11 mouse cellular contexts compared by ENCODE assay signal in the genomic region with DNA sequence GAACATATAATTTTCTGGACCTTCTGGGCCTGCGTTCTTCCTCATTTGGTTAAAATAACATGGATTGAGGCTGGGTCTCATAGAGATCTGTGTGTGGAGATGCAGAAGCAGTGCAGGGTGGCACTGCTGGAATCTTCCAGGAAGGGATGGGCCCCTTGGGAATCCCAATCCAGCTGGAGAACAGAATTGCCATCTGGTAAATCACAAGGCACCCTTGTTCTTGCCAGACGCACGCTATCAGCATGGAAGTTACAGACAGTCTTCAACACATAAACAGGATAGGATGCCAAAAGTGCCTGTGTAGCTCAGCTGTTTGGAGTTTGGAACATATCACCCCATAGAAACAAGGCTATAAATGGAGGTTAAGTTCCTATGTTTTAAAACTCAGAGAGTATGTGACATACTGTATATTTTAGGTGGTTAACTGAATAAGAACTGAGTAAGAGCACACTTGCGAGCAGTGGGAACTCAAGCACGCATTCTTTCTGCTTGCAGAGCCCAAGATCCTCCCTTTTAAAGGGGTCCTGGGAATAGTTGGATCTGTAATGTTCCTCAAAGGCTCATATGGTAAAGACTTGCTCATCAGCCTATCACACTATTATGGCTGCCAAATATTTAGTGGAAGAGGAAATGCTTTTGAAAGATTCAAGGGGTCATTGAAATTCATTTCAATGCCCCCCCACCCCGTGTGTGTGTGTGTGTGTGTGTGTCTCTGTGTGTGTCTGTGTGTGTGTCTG.
DNase-seq lines count a peak whose midpoint lies in the region; ATAC-seq lines count a peak whose summit lies in the region.
"Had no signal": no experiment of that assay in that cellular context is flagged by ENCODE, and none has a peak within 500 bp of the region (broad histone marks: within the 10 kb centered on the region; RNA-seq: fewer than 3 reads in every experiment).

No protein-coding gene starts in this region.

- H3K36me3 ChIP-seq in lung, embryonic 15.5 days, result no peaks in the 10 kb centered on the region
- H3K36me3 ChIP-seq in kidney, embryonic 16.5 days (ENCODE audit: insufficient read depth, low read length), result no peaks in the 10 kb centered on the region
- H3K36me3 ChIP-seq: midbrain, embryonic 13.5 days had no signal

- no peaks in the 10 kb centered on the region for H3K9me3 ChIP-seq in lung, embryonic 15.5 days
- no peaks in the 10 kb centered on the region for H3K9me3 ChIP-seq in kidney, embryonic 16.5 days (ENCODE audit: low read length)
- H3K9me3 ChIP-seq: midbrain, embryonic 13.5 days had no signal

- peak; percentile 90 for ATAC-seq in lung, embryonic 15.5 days (ENCODE audit: borderline replicate concordance, extremely low read depth, low FRiP score, low TSS enrichment)
- no peak for ATAC-seq in kidney, embryonic 16.5 days (ENCODE audit: low FRiP score, low TSS enrichment)
- ATAC-seq: midbrain, embryonic 13.5 days had no signal

- peak; percentile 1 for DNase-seq in embryo, embryonic 11 days
- no peak for DNase-seq in embryo, embryonic 9.5 days (ENCODE audit: extremely low spot score)
- DNase-seq in brain, adult 2 months (ENCODE audit: low read depth, low spot score), result peak; percentile 79
- DNase-seq in layer of hippocampus, adult 18-20 months (ENCODE audit: low spot score in 2 of 2), result peak; percentile 67 to 78
- DNase-seq in adrenal gland, postnatal 10 days, result no peak
- DNase-seq in MN1 (ENCODE audit: low spot score), result no peak
- DNase-seq: cerebellum, adult 9-10 months had no signal

- H3K4me2 ChIP-seq in lung, embryonic 15.5 days, result no peak overlapping the region
- H3K4me2 ChIP-seq in kidney, embryonic 16.5 days (replicated peaks; ENCODE audit: low read depth, low read length), result no peak overlapping the region
- H3K4me2 ChIP-seq: midbrain, embryonic 13.5 days had no signal

- WGBS in lung, embryonic 15.5 days, result 58% methylated on average over 6 of the region's 6 CpGs
- WGBS in kidney, embryonic 16.5 days, result 82% methylated on average over 6 of the region's 6 CpGs

- peak overlapping the region; percentile 55 for H3K27ac ChIP-seq in lung, embryonic 15.5 days
- H3K27ac ChIP-seq in kidney, embryonic 16.5 days (ENCODE audit: low read length), result no peak overlapping the region
- H3K27ac ChIP-seq: left cerebral cortex, adult 2 months; midbrain, embryonic 13.5 days had no signal

- no peak overlapping the region for H3K4me3 ChIP-seq in lung, embryonic 15.5 days
- no peak overlapping the region for H3K4me3 ChIP-seq in kidney, embryonic 16.5 days (ENCODE audit: low read length)
- H3K4me3 ChIP-seq: left cerebral cortex, adult 2 months; midbrain, embryonic 13.5 days had no signal

- no peaks in the 10 kb centered on the region for H3K4me1 ChIP-seq in lung, embryonic 15.5 days
- H3K4me1 ChIP-seq in kidney, embryonic 16.5 days (ENCODE audit: insufficient read depth, low read length), result no peaks in the 10 kb centered on the region
- H3K4me1 ChIP-seq: midbrain, embryonic 13.5 days had no signal

- H3K27me3 ChIP-seq in lung, embryonic 15.5 days, result no peaks in the 10 kb centered on the region
- no peaks in the 10 kb centered on the region for H3K27me3 ChIP-seq in kidney, embryonic 16.5 days (ENCODE audit: insufficient read depth, low read length)
- H3K27me3 ChIP-seq: midbrain, embryonic 13.5 days had no signal

- H3K9ac ChIP-seq in lung, embryonic 15.5 days, result no peak overlapping the region
- H3K9ac ChIP-seq in kidney, embryonic 16.5 days (replicated peaks; ENCODE audit: low read length), result no peak overlapping the region
- H3K9ac ChIP-seq: midbrain, embryonic 13.5 days had no signal

Comparison
In these comparisons a context has a peak if more than half of its experiments do, and no peak if none do; other contexts are left out.
1. DNase-seq: peak in embryo, embryonic 11 days (single experiment), brain, adult 2 months (single experiment) and layer of hippocampus, adult 18-20 months (2 of 2); none in embryo, embryonic 9.5 days (single experiment), adrenal gland, postnatal 10 days (single experiment) and MN1 (single experiment).